Mouse (Mus musculus) T-helper 1 cell (primary cell): ENCODE measurements around the gene Aggf1.
"Not testable (repeated sequence)": the region's sequence is repeated elsewhere in the genome, so short reads cannot be mapped to it uniquely, and the experiment has no call there.

ENCODE experiments used
- in situ Hi-C: fragments of 300-600 bp; cut with MboI, MseI; formaldehyde crosslinking; loops from one replicate; pipeline ENCODE4 v1.15.1; 2025; ENCODE audit warnings: high pct_unique_total_duplicates

Aggf1 gene

DNA sequence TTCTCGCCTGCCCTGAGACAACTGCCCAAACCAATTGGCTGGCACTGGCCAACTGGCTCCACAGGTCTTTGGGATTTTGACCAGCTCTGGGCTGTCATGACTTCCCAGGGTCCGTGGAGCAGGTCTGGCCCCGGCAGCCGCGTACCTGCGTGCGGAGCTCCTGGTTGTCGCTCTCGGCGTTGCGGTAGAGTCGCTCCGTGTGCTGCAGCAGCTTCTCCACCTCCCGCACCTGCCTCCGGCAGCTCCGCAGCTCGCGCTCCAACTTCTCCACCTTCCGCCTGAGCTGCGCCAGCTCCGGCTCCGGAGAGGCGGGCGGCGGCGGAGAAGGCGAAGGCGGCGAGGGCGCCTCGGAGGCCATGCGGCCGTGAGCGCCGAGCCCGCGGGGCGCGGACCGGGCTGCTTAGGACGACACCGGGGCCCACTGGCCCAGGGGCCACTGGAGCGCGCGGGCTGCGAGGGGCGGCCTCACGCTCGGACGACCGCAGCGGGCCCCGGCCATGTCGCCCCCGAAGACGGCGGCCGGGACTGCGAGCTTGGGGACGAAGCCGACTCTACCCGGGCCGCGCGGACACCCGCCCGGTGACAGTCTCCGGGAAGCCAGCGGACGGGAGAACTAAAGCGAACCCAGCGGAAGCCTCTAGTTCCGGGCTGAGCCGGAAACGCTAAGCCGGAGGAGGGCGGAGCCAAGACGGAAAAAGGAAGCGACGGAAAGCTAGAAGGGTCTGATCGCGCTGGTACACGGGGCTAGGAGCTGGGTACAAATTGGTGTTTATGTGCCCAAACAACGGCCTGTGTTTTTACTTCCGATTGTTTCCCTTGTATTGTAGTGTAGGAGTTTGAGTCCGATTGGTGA is at the start of gene Aggf1:
Gene Aggf1 (minus strand): TSS at position 652 of the 853 bp plus-strand sequence.
- in situ Hi-C loops: no loop called here

DNA sequence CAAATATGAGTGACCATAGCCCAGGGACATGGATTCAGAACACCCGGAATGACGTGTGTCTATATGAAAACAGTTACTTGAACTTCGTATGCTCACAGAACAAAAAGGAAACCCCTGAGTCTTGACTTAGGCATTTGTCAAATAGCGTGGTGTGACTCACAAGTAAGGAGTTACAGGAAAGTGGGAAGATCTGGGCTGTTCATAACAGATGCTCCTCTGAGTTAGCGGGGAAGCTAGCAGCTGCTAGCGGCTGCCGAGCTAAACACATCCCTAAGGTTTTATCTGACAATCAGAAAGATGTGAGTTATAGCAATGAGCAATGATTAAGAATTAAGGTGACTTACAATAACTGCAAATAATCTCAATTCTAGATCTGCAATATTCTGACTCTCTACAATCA is 49.8 kb upstream of the Aggf1 start:
- in situ Hi-C loops: no loop called here

DNA sequence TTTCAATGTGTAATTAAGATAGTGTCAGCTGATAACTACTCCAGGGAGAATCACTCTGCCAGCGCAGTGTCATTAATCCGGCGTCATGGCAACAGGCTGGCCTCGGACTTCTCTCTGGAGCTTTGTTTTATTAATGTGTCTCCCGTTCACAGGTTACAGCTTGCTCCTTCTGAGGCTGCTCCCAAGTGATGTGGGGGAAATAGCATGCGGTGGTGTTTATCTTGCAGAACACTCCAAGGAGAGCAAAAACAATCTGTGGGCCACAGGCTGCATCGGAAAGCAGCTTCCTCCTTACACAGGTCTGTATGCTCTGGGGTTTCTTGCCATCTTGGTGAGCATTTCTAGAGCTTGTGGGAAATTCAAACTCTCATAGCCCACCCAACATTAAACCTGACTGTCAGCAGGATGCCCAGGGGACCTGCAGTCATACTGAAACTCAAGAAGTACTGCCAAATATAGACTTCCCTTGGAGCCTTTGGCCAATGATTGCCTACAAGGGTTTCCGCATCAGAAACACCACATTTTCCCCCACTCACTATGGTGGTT is 44.1 kb upstream of the Aggf1 start:
- in situ Hi-C loops: no loop called here

DNA sequence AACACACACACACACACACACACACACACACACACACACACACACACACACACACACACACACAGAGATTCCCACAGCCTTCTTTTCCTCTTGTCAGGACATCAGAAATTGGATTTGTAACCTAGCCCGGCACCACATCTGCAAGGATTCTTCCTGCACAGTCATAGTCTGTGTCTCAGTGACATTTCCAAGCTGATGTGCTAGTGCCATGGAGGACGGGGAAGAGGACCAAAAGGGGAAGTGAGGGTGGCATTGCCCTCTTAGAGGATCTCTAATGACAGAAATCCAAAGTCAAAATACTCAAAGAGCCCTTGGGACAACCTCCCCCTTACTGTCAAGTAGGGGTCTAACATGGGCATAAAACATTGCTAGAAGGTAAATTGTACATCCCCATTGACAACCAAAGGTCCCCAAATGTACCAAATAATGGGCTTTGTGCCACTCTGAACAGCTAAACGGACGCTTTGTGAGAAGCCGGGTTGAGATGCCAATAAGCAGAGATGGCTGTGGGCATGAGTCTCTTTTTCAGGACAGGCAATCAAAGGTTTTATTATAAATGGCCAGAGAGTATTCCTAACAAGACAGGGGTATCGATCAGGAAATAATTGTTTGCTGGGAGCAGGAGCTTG is 43.5 kb upstream of the Aggf1 start:
- in situ Hi-C loops: no loop called here

DNA sequence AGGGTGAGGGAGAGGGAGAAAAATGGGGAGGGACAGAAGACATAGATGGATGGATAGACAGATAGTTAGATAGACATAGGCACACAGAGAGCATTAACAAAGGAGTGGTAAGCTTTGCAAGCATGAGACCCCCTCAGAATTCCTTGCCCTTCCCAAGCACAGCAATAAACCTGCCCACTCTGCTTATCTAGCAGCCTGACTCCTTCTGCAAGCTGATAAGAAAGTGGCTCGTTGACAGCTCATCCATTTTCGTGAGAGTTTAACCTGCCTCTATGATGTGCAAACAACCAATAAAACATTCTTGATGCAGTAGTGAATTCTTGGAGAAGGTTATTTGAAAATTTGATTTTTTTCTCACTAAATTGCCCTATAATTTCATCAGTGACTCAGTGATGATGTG is 37.1 kb upstream of the Aggf1 start:
- in situ Hi-C loops: no loop called here

DNA sequence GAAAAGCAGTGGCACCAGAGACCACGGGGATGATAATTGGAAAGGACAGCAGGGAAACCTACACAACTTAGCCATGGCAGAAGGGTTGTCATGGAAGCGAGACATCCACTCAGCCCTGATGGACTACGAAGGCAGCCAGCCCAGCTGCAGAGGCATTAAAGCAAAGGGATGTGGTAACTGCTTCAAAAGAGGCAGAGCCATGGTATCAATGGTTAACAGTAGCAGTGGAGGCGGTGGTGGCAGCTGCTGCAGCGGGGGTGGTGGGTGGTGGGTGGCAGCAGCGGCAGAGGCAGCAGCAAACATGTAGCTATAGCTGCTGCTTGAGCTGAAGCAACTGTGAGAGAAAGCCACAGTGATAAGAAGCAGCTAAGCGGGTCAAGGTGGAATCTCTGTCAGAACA is 18.1 kb upstream of the Aggf1 start:
- in situ Hi-C loops: loop anchor here (5.0 kb wide), 1 partner anchor 89 kb away; no protein-coding TSS in a partner anchor

DNA sequence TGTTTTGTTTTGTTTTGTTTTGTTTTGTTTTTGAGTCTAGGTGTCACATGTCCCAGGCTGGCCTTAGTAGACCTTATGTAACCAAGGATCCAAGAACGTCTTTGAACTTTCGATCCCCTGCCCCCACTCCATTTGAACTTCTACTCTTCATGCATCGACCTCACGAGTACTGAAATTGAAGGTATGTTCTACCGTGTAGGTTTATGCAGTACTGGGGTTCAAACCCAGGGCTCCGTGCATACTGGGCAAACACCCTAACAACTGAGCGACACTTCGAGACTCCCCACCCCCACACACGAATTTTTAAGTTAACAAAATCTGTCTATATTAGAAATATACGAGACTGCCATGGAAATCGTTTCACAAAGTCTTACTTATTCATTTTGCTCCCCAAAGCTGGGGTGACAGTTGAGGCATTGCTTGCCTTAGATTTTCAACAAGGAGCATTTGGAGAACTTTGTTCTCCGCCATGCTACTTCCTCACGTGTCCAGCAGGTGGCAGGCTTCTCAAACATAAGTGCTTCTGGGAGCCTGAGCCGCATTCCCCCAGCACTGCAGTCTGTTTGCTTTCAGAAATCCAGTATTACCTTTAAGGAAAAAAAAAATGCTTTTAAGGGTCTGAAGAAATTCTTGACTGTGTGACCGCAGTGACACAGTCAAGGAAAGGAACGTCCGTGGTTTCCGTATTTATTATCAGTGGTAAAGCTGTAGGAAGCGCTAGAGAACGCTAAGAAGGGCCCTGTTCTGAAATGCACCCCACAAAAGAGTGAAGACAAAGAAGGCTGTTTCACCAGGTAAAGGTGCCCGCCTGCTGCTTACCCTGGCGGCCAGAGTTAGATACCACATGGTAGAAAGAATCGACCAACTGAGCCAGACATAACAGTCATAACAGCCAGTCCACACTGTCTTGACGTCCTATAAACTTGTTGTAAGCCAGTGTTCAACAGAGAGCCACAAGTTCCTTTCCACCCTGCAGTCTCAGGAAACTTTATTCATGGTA is 15.0 kb upstream of the Aggf1 start:
- in situ Hi-C loops: loop anchor here (5.0 kb wide), 1 partner anchor 92 kb away; no protein-coding TSS in a partner anchor

DNA sequence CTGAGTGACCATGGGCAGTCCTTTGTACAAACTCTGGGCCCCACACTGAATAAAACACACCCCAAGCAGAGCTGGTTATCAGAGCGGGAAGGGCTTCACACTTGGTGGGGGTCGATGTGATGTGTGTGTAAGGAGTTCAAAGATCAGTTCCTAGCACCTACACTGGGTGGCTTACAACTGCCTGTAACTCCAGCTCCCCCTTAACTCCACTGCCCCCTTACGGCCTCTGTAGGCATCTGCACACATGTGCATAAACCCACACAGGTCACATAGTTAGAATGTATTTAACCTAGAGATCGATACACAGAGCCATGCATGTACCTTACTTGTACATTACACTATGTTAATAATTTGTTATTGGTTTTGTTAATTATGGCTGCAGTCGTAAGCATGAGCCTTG is 13.1 kb upstream of the Aggf1 start:
- in situ Hi-C loops: no loop called here

DNA sequence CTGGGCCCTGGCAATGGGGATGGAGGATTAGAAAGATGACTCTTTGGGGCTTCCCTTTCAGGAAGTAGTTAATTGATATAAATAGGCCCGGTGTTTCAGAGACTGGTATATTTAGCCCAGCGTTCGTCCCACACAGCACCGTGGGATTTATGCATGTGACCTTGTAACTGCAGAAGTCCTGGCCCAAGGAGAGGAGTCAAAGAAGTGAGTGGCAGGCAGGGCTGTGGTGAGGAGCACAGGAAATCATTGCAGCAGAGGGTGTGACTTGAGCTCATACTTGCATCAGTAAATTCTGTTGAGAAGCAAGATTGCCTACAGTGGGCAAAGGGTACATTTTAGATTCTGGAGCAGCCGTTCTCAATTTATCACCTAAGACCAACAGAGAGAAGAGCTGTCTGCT is 7.3 kb upstream of the Aggf1 start:
- in situ Hi-C loops: no loop called here

DNA sequence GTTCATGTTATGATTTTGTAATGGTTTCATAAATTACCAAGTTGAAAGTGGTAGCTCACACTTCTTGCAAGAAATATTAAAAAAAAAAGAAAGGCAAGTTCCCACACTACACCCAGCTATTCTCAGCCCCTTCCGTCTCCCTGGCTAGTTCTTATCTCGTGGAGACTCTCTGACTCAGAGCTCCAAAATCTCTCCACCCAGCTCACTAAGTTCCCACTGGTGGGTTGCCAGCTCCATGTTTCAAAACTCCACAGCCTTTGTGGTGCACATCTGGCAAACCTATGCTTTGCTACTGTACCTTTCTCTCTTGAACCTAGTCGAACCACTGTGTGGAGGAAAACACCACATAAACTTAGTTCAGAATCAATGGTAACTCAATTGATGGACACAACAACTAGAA is 3.5 kb upstream of the Aggf1 start:
- in situ Hi-C loops: no loop called here

DNA sequence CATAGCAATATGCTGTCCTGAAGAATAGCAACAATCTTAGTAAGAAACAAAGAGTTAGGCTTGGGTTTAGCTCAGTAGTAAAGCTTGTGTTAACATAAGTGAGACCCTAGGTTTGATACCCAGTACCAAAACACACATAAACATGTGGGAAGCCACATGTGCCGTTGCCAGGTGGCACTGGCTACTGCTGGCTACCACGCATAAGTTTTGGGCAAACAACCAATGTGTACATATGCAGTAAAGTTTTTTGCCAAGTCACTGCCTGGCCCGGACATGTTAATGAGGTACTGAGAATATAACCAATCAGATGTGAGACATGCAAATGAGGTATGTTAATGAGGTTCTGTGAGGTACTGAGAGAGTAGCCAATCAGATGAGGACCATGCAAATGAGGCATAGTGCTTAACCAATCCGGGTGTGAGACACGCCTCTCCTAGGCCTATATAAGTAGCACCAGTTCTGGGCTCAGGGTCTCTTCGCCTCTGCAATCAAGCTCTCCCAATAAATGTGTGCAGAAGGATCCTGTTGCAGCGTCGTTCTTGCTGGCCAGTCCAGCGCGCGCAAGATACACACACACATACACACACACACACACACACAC is 1.6 kb upstream of the Aggf1 start:
- in situ Hi-C loops: not testable (repeated sequence)

DNA sequence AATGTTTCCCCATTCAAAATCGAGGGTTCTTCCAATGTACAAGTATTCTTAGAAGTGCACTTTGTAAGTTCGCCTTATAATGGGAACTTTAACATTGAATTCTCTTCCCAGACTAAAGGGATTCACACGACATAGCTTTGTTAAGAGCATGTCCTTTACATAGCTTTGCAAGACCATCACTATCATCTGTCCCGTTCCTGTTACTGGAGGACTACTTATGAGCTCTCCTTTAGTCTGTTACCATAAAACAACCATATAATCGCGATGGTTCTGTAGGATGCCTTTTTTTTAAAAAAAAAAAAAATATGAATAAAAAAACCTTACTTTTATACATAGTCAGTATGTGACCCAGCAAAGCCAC is 382 bp upstream of the Aggf1 start:
- in situ Hi-C loops: no loop called here

DNA sequence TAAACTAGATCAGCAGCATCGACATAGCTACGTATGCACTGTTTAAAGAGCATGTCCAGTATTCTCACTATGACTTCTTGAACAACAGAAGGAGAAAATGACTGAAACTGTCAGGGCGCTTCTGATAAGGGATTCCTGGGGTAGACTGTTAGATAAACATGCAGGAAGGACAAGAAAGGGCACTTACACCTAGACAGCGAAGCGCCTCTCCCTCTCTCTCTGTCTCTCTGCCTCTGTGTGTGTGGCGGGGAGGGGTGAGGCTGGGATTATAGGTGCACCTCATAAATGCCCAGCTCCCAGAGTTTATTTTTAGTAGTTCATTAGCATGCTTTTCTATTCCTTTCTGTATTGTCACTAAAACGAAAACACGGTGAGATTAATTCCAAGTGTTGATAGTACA is 8.8 kb downstream of the Aggf1 start:
- in situ Hi-C loops: no loop called here

DNA sequence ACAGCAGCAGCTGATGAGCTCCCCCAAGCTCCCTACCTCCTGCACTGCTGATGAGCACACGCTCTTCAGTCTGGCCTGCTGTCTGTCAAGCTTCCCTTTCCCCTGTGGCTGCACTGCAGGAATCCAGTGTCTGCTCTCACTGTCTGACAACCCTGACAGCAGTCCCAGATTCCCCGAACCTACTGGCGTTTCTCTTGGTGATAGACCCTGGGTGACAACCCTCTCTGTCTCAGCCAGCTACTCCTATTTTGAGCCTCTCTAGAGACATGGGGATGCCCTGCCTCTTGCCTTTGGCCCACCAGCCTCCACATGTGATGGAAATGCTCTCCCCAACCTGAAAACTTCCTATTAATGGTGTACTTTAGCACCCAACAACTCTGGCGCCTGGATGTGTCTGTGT is 11.7 kb downstream of the Aggf1 start:
- in situ Hi-C loops: no loop called here

DNA sequence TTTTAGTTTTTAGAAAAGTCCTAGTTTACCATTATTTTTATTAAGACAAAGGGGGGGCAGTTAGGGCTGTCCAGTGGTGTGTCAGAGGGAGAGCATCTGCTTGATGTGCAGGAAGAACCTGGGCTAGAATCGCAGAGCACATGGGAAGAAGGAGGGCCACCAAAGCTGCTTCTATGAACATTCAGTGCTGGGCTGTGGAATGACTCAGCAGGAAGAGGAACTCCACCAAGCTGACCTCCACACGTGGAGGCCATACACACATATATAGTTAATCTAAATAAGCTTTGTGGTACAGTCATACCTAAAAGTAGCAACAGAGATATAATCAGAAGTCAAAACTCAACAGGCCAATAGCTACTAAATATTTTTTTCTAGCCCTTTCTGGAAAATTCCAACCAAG is 16.9 kb downstream of the Aggf1 start:
- in situ Hi-C loops: no loop called here

DNA sequence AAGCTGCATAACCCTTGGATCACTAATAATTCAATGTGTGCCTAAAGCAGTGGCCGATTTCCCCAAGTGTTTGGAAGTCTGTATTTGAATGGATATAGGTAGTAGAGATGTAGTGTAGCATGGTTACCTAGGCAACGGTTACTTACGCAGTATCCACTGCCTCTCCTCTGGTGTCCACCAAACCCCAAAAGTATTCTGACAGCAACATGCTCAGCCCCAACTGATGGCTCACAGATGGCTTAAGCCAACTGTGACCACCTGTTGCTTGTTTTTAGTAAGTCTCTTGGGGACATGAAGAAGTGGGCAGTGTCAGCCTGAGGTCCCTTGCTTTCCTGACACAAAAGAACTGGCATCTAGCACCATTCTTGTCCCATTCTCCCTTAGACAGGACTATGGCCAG is 26.7 kb downstream of the Aggf1 start:
- in situ Hi-C loops: loop anchor here (25.0 kb wide), 1 partner anchor 336 kb away; no protein-coding TSS in a partner anchor

DNA sequence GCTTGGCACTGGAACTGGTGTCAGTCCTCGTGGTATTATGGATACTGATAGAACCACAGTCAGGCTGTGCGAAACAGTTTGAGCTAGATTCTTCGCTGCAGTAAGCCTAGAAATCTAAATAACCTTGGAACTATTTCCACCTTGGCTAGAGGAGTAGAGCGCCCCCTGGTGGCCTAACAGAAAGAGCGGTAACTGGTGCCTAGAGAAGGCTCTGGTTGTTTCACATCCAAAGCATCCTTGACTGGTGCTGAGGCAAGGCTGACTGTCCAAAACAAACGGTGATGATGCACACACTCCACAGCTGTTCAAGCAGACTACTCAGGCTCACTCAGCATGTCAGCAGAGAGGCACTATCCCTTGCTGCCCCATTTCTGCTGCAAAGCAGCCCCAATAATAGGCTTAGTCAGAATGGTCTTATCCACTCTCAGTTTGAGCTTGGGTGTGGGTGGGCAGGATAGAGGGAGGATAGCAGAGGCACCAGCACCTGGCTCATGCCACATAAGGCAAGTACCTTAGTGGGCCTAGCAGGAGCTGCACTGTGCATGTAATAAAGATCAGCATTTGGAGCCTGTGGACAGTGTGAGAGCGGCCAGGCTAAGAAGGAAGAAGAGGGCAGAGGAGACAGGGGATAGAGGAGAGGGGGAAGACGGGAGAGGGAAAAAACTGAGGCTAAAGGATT is 28.0 kb downstream of the Aggf1 start:
- in situ Hi-C loops: loop anchor here (25.0 kb wide), 1 partner anchor 335 kb away; no protein-coding TSS in a partner anchor

DNA sequence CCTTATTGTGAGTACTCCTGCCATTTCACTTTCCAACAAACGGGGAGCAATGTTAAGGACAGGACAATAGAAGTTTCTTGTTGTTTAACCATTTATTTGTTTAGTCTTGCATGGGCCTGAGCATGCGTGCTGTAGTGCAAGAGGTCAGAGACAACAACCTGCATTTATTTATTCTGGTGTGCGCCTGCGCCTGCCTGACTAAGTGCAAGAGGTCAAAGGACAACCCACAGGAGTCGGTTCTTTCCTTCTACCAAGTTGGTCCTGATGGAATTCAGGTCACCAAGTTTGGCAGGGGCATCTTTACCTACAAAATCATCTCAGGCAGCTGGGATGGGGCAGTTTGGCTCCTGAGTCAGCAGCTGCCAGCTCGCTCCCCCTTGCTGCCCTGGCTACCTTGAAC is 29.3 kb downstream of the Aggf1 start:
- in situ Hi-C loops: loop anchor here (25.0 kb wide), 1 partner anchor 334 kb away; no protein-coding TSS in a partner anchor

DNA sequence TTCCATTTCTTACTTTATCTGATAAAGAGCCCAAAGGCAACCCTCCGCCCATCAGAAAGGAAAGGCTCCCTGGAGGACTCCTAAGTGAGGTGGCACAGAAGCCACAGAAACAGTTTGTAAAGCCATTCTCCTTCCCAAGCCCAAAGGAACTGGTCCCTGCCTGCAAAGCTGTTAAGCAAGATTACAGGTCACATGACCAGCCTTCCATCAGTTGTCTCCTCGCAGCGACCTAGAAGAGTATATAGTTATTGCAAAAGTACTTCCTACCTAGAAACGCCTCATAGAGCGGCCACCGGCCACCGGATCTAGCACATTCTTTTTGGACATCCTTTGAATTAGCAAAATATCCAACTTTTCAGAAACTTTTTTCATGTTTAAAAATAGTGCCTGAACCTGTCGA is 31.7 kb downstream of the Aggf1 start:
- in situ Hi-C loops: loop anchor here (25.0 kb wide), 1 partner anchor 331 kb away; no protein-coding TSS in a partner anchor

DNA sequence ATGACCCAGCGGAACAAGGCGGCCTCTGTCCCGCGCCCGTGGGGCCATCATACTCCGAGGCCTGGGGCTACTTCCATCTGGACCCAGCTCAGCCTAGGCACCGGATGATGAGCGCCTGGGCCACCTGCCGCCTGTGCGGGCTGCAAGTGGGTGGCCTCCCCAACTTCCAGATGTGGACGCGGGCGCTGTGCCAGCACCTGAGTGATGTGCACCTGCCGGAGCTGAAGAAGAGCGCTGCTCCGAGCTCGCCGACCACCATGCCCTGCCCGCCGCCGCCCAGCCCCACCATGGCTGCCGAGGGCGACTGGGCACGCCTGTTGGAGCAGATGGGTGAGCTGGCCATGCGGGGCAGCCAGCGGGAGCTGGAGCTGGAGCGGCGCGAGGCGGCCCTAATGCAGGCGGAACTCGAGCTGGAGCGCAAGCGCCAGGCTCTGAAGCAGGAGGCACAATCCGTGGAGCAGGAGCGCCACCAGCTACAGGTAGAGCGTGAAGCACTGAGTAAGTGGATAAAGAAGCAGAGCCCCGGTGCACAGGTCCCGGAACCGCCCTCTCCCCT is 39.0 kb downstream of the Aggf1 start:
- in situ Hi-C loops: loop anchor here (25.0 kb wide), 1 partner anchor 324 kb away; no protein-coding TSS in a partner anchor
